Mouse (Mus musculus) heart, postnatal 10 days (tissue): ENCODE data around the gene Wasf2. TPM values are rescaled to one million over a fixed set of nuclear protein-coding genes. Genes with fewer than 3 reads are reported as not detected.
A peak's percentile ranks its signal among the peaks of the same experiment; 100 is the strongest.
"Not testable (repeated sequence)": the region's sequence is repeated elsewhere in the genome, so short reads cannot be mapped to it uniquely, and the experiment has no call there.

ENCODE experiments used
- DNase-seq, 2 experiments: peaks; one replicate each; pipeline ENCODE4 v3.0.0; 2021
- intact Hi-C: fragments of 180-260 bp; cut with DNase I; formaldehyde crosslinking; loops from one replicate; pipeline ENCODE4 v1.15.1; 2025
- total RNA-seq, 2 experiments: library from RNA; stranded (reverse); gene quantifications; 2 replicates each; pipeline ENCODE4 v1.2.3; 2021

Gene Wasf2
- total RNA-seq, 2 experiments from 2014 or later: 134 to 164 TPM

DNA sequence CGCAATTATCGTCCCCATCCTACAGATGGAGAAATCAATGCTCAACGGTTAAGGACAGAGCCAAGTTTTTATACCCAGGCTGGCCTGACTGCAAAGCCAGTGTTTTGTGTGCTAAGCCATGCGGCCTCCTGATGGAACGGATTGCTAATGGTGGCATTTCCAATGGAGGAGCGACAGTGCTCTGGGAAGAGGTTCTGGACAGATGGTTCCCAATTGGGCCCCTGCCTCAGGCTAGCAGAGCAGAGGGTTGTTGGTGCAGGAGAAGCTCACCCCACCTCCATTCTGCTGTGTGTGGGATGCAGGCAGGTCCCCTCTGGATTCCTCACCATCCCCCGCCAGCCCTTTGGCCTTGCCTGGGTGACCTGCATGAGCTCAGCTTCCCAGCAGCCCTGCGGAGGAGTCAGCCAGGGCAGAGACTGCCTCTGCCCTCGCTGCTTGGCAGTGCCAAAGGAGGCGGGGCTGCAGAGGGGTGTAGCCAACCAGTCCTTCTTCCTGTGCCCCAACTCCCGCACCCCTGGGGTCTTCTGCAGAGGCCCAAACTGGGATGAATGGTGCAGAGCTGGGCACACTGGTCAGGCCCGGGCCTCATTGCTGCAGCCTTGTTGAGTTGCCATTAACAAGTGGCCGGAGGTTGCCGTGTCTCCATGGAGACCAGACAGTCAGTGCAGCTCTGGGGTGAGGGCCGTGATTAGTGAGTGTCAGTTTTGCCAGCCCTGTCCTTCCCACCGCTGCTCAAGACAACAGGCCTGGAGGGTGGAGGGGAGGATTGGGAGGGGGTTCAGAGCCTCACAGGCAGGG is 35.2 kb upstream of the Wasf2 start:
- intact Hi-C loops: loop anchor here (5.0 kb wide), 1 partner anchor 38 kb away; no protein-coding TSS in a partner anchor

GRCm38 (mm10) chr4:133095734-133096065 is 34.6 kb upstream of the Wasf2 start:
- intact Hi-C loops, DNase-seq: not testable (repeated sequence)

More for the DNA sequence above, 35.2 kb upstream of the Wasf2 start:
- peak; percentile 84 to 87 for DNase-seq

DNA sequence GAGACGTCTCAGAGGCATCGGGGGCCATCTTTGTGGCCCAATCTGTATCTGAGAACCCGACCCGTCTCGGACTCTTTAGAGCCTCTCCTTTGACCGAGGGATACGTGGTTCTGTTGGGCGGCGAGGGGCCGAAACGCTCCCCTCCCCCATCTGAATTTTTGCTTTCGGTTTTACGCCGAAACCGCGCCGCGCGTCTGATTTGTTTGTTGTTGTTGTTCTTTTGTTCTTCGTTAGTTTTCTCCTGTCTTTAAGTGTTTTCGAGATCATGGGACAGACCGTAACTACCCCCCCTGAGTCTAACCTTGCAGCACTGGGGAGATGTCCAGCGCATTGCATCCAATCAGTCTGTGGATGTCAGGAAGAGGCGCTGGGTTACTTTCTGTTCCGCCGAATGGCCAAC is 33.6 kb upstream of the Wasf2 start:
- DNase-seq, intact Hi-C loops: not testable (repeated sequence)

GRCm38 (mm10) chr4:133101751-133102150 is 28.6 kb upstream of the Wasf2 start:
- intact Hi-C loops: no loop called here
- no peak for DNase-seq

GRCm38 (mm10) chr4:133103525-133104193 is 26.6 kb upstream of the Wasf2 start:
- DNase-seq: no peak
- intact Hi-C loops: no loop called here

DNA sequence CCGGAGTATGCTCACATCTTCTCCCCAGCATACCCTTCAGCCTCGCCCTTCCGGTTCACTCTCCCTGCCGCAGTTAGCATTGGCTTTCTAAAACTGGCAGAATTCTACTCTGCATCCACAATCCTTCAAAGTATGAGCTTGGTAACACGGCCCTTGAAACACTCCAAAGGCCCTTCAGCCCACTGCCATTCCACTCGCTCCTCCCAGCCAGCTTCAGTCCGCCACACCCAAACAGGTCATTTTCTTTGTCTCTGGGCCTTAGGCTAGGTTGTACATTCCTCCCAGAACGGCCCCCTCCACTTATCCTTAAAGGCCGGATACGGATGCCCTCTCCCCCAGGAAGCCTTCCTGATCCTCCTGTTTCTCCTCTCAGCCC is 26.1 kb upstream of the Wasf2 start:
- intact Hi-C loops: no loop called here
- DNase-seq: no peak

DNA sequence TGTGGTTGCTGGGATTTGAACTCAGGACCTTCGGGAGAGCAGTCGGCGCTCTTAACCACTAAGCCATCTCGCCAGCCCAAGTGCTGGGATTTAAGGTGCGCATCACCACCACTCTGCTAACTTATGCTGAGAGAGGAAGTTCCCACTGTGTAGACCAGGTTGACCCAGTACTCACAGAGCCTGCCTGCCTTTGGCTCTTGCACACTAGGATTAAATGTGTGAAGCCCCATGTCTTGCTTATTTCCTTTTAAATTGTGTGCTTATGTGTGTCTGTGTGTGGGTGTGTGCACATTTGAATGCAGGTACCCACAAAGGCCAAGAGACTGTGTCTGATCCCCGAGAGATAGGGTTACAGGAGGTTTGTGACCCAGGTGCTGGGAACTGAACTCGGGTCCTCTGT is 23.6 kb upstream of the Wasf2 start:
- no peak for DNase-seq
- intact Hi-C loops: no loop called here

GRCm38 (mm10) chr4:133107788-133108281 is 22.5 kb upstream of the Wasf2 start:
- intact Hi-C loops: no loop called here
- peak; percentile 61 to 71 for DNase-seq

GRCm38 (mm10) chr4:133108481-133109334 is 21.6 kb upstream of the Wasf2 start:
- intact Hi-C loops: no loop called here
- peak; percentile 58 to 63 for DNase-seq

GRCm38 (mm10) chr4:133109335-133109801 is 20.9 kb upstream of the Wasf2 start:
- no peak for DNase-seq
- intact Hi-C loops: no loop called here

DNA sequence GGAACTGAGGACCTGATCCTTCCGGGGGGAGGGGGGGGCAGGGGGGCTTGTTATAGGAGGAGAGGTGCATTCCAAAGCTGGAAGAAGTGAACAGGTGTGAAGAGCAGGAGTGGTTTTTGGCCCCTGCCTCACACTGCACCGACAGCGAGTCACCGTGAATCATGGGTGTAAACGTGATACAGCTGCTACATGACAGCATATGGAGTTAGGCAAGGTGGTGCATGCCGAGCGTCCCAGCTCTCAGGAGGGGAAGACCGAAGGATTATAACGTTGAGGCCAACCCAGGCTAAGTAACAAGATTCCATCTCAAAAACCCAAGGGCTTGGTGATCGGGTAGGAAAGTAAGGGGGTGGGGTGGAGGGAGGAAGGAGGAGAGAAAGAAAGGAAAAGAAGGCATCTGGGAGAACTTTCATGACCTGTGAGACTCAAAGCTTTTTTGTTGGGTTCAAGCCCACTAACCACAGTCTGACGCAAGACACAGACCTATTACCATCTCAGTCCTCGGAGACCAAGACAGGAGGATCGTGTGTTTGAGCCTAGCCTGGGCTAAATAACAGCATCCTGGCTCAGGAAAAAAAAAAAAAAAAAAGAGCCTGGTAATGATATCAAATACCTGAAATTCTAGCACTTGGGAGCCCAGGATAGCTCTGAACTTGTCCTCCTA is 18.0 kb upstream of the Wasf2 start:
- no peak for DNase-seq
- intact Hi-C loops: no loop called here

DNA sequence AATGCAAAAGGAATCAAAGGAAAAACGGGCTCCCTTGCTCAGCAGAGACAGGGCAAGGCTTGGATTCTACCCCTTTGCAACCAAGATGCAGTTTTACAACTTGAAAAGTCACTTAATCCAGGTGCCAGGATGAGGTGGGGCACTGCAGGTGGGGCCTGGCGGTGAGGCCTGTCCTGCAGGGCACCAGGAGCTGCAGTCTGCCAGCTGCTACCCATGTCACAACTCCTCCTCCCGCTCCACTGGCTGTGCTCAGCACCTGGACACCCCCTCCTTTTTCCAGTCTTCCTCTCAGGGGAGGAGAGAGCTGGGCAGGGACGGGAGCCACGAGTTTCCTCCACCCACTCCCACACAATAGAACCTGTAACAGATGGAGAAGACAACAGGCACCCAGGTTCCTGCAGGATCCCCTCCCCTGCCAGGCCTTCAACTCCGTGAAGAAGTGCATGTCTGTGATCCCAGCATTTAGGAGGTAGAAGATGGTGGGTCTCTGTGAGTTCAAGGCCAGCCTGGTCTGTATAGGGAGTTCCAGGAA is 16.9 kb upstream of the Wasf2 start:
- intact Hi-C loops: no loop called here
- DNase-seq: no peak

- no peak for DNase-seq
- intact Hi-C loops: no loop called here
Measured at GRCm38 (mm10) chr4:133114762-133115161, 15.5 kb upstream of the Wasf2 start.

DNA sequence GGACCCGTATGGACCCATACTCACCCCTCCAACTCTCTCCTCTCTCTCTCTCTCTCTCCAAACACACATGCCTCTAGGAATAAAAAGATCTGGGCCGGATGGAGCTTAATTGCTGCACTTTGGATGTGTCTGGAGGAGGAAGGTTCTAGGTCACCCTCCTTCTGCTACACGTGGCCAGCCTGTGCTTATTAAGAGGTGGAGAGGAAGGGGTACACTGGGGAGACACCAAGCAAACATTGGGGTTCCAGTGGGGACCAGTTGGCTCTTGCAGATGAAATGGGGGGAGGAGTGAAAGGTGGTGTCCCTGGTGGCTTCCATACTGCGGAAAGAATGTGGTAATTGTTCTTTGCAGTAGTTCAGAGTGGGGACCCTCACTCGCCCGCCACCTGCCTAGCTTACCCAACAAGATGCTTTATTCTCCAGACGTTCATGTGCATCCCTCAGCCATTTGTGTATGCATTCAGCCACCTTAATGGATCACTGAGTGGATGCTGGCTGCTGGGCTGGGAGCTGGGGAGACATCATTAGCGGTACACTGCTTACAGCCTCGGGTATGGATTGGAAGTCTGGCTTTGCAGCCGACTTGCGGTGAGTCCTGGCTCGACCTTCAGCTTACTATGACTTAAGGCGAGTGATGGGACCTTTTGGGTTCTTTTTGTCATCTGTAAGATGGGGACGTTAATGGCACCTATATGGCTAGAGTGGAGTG is 14.4 kb upstream of the Wasf2 start:
- no peak for DNase-seq
- intact Hi-C loops: no loop called here

DNA sequence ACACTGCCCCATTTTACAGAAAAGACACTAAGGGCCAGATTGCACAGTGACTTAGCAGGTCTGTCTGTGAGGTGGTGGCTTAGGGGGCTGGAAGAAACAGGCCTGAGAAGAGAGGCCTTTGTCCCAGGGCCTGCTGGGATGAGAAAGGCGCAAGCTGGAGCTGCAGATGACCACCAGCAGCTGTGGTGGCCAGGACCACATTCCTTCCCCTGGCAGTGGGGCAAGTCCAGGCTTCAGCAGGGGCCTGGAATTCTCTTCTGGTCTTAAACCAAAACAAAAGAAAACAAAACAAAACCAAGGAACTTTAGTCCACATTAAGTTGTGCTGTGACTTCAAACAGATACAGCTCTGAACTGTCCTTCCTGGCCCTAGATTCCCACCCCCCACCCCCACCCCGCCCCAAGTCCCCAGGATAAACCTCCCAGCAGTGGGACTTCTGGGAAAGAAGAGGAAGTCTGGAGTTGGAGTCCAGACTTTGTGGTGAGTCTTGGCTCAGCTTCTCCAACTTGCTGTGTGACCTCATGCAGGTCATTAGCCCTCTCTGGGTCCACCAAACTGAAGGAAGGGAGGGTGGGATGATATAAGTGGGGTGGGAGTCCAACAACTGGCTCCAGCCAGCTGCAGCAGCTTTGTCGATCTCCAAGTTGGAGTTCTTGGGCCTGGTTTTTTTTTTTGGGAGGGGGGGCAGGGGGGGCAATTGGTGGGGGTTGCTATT is 13.4 kb upstream of the Wasf2 start:
- DNase-seq: peak; percentile 68 to 76
- intact Hi-C loops: no loop called here

DNA sequence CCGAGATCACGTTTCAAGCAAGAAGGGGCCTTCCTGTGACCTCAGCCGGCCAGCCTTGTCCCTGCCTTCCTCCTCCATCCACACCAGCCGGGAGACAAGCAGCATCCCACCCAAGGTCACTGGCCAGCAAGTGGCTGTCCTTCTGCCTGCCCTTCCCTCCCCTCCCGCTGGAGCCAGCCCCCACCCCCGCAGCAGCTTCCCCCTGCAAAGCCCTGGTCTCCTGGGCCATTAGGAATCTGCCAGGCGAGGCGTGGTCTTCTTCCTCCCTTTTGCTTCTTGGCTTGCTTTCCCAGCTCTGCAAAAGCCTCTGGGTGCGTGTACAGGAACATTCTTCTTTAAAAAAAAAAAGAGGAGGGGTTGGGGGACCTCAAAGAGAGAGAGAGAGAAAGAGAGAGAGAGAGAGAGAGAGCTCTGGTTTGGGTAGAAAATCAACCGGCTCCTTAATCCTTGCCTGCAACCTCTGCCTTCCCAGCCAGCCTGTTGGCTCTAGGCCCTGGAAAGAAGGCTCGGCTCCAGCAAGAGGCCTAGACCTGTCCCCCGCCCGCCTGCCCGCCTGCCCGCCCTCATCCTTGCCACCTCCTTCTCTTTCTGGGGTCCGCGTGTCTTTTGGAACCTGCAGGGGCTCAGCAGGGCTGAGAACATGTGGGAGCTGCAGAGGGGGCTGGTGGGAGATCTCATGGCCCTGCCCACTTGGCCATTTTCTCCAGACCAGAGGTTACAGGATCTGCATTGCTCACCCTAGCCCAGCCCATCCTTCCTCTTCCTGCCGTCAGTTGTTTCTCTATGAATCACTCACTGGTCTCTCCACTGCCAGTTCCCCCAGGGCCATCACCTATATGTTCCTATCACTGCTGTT is 12.5 kb upstream of the Wasf2 start:
- peak; percentile 89 to 90 for DNase-seq
- intact Hi-C loops: no loop called here

DNA sequence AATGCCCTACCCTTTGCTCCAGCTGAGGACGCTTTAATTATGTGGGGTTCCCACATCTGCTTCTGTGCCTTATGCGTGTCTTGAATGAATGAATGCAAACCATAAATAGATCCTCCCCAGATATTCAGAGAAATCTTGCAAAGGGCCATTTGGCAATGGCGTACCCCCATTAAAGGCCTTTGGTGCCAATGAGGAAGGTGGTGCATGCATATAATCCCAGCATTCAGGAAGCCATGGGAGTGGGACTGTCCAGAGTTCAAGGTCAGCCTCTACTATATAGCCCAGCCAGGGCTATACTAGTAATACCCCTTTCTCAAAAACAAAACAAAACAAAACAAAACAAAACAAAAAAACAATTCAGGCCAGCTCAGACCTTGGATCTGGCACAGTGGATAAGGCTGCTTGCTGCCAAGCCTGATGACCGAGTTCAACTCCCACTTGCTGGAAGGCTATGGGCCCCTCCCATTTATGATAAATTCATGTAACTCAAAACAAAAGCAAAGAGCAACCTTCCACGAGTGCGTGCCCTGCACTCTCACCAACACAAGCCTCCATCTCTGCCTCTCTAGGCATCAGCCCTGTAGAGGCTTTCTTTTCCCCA is 11.4 kb upstream of the Wasf2 start:
- intact Hi-C loops: no loop called here
- no peak for DNase-seq

GRCm38 (mm10) chr4:133119579-133119978 is 10.7 kb upstream of the Wasf2 start:
- intact Hi-C loops: no loop called here
- DNase-seq: no peak
